Mouse (Mus musculus): ENCODE measurements around the gene Cox10.

DNA sequence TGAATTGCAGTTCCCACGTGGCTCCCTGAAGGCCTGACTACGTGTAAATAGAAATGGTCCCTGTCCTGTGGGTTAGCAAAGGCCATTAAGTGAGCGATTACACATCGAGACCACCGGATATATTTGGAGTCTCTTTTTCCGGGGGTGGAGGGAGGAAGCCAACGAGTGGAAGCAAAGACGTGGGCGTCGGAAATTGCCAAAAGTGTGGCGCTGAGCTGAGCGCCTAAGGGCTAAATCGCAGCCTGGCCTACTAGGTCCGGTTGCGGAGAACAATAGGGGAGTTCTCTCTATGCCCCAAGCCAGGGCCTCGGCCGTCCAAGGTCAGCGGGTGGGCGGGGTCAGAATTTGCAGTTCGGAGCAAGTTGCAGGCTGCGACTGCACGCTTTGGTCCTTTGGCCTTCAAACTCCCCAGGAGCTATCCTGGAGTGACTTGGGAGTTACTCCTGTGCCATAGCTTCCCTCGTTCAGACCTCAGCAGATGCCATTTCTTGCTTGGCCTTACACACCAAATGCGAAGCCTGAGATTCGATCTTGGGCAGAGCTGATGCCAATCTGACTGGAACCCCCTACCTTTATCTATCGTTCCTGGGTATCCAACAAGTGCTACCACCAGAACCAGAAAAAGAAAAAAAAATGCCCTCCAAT, 154.9 kb downstream of the Cox10 start:
- TF ChIP-seq CTCF (conservative IDR thresholded peaks at IDR 0.05; ENCODE audit: insufficient read depth, insufficient read length, low read depth, low read length) (no peak), POLR2A (IDR thresholded peaks at IDR 0.05; ENCODE audit: low read depth, low read length) (no peak)

Data from kidney, adult 2 months (tissue).